Mouse (Mus musculus) midbrain, postnatal 0 days (tissue): Measurements from ENCODE around the gene Hint1. TPM values are rescaled to one million over a fixed set of nuclear protein-coding genes. Genes with fewer than 3 reads are reported as not detected.
"Not testable (repeated sequence)": the region's sequence is repeated elsewhere in the genome, so short reads cannot be mapped to it uniquely, and the experiment has no call there.

Experiments used
- ATAC-seq: fragments of 200-750 bp; cut with Nextera tagmentation; 2 replicates; pipeline ENCODE4 v1.8.0; 2017; ENCODE audit warnings: moderate number of reproducible peaks, mild to moderate bottlenecking, moderate TSS enrichment, moderate library complexity; ENCODE audit not compliant: low FRiP score
- DNase-seq: peaks from one replicate; pipeline ENCODE4 v3.0.0-alpha.2; 2015; ENCODE audit warnings: low spot score
- H3K27ac ChIP-seq: fragments of 300-500 bp; sonication (generic); 2 replicates; pipeline ENCODE4 v1.5.1; 2014; ENCODE audit warnings: low read depth, mild to moderate bottlenecking, low read length, mixed read lengths
- H3K27me3 ChIP-seq: fragments of 300-500 bp; sonication (generic); 2 replicates; pipeline ENCODE4 v1.6.1; 2014; ENCODE audit warnings: low read length, control low read depth, mixed read lengths; ENCODE audit not compliant: insufficient read depth
- H3K36me3 ChIP-seq: fragments of 300-500 bp; sonication (generic); 2 replicates; pipeline ENCODE4 v1.6.1; 2014; ENCODE audit warnings: low read length, control low read depth, mixed read lengths; ENCODE audit not compliant: insufficient read depth
- H3K4me1 ChIP-seq: fragments of 300-500 bp; sonication (generic); 2 replicates; pipeline ENCODE4 v1.6.1; 2014; ENCODE audit warnings: mild to moderate bottlenecking, control low read depth, antibody characterized with exemption, low read length, mixed read lengths; ENCODE audit not compliant: insufficient read depth
- H3K4me2 ChIP-seq: fragments of 300-500 bp; sonication (generic); 2 replicates; pipeline ENCODE4 v1.6.1; 2014; ENCODE audit warnings: low read depth, mild to moderate bottlenecking, low read length, mixed read lengths; ENCODE audit not compliant: poor library complexity, severe bottlenecking
- H3K4me3 ChIP-seq: fragments of 300-500 bp; sonication (generic); 2 replicates; pipeline ENCODE4 v1.5.1; 2014; ENCODE audit warnings: low read depth, mild to moderate bottlenecking, low read length, moderate library complexity
- H3K9ac ChIP-seq: fragments of 300-500 bp; sonication (generic); replicated peaks from 2 replicates; pipeline ENCODE4 v1.6.1; 2014; ENCODE audit warnings: mild to moderate bottlenecking, low read length, moderate library complexity, mixed read lengths; ENCODE audit not compliant: poor library complexity, severe bottlenecking
- H3K9me3 ChIP-seq: fragments of 300-500 bp; sonication (generic); 2 replicates; pipeline ENCODE4 v1.6.1; 2016; ENCODE audit warnings: low read length, control low read depth
- CTCF ChIP-seq: IDR thresholded peaks from 2 replicates; pipeline ENCODE4 v1.5.1; 2016; ENCODE audit warnings: antibody characterized with exemption, mild to moderate bottlenecking
- WGBS: fragments of 180-500 bp; shearing (Covaris S2); extraction: QIAGEN DNeasy Blood & Tissue Kit; methylation state at CpG from one replicate; pipeline ENCODE4 v1.1.7; 2014; 5-methylcytosine and 5-hydroxymethylcytosine counted together
- polyA plus RNA-seq: library from polyadenylated mRNA; unstranded; fragments of >200 nt; fragmentation: Nextera tagmentation; extraction: Ambion mirVana; gene quantifications from 2 replicates; pipeline ENCODE4 v1.2.1, GENCODE M21; 2015
- total RNA-seq: library from RNA; depleted of rRNA; stranded (reverse); fragments of >200 nt; gene quantifications from 2 replicates; pipeline ENCODE4 v1.2.3, GENCODE M21; 2014

Gene Hint1
- total and polyA plus RNA-seq, 2 experiments from 2014 or later, result 475 to 1,130 TPM

GRCm38 (mm10) chr11:54844959-54845358, 21.2 kb upstream of the Hint1 start:
- H3K4me3 ChIP-seq, result no peak overlapping the region
- H3K9ac ChIP-seq, result no peak overlapping the region
- H3K4me2 ChIP-seq, result no peak overlapping the region
- H3K4me1 ChIP-seq, result no peaks in the 10 kb centered on the region
- no peak overlapping the region for H3K27ac ChIP-seq
- H3K27me3 ChIP-seq, result no peaks in the 10 kb centered on the region
- no peaks in the 10 kb centered on the region for H3K9me3 ChIP-seq
- WGBS, result 86% methylated on average over 5 of the region's 5 CpGs
- ATAC-seq (no peak), DNase-seq (no peak)
- no peak for TF ChIP-seq CTCF
- H3K36me3 ChIP-seq, result no peaks in the 10 kb centered on the region

GRCm38 (mm10) chr11:54845470-54846442, 20.4 kb upstream of the Hint1 start:
- no peaks in the 10 kb centered on the region for H3K4me1 ChIP-seq
- H3K4me3 ChIP-seq, result no peak overlapping the region
- DNase-seq, result peak; percentile 50
- WGBS, result 18% methylated on average over 8 of the region's 8 CpGs
- no peak overlapping the region for H3K9ac ChIP-seq
- no peaks in the 10 kb centered on the region for H3K9me3 ChIP-seq
- no peaks in the 10 kb centered on the region for H3K27me3 ChIP-seq
- H3K36me3 ChIP-seq, result no peaks in the 10 kb centered on the region
- no peak for TF ChIP-seq CTCF
- no peak overlapping the region; the same call in 1 of the 2 replicates for H3K27ac ChIP-seq
- H3K4me2 ChIP-seq, result no peak overlapping the region
- ATAC-seq, result no peak

GRCm38 (mm10) chr11:54849961-54850758, 16.0 kb upstream of the Hint1 start:
- H3K27ac ChIP-seq, result no peak overlapping the region
- 90% methylated on average over 10 of the region's 10 CpGs for WGBS
- H3K4me2 ChIP-seq, result no peak overlapping the region
- H3K4me1 ChIP-seq, result no peaks in the 10 kb centered on the region
- no peak for ATAC-seq
- H3K36me3 ChIP-seq, result no peaks in the 10 kb centered on the region
- H3K4me3 ChIP-seq, result no peak overlapping the region
- H3K9me3 ChIP-seq, result no peaks in the 10 kb centered on the region
- no peak for DNase-seq
- no peaks in the 10 kb centered on the region for H3K27me3 ChIP-seq
- TF ChIP-seq CTCF, result no peak
- H3K9ac ChIP-seq, result no peak overlapping the region

GRCm38 (mm10) chr11:54851656-54852055, 14.5 kb upstream of the Hint1 start:
- no peaks in the 10 kb centered on the region for H3K36me3 ChIP-seq
- H3K27ac ChIP-seq, result no peak overlapping the region
- no peaks in the 10 kb centered on the region for H3K9me3 ChIP-seq
- H3K4me2 ChIP-seq, result no peak overlapping the region
- no peak overlapping the region for H3K9ac ChIP-seq
- no peak for ATAC-seq
- no peak overlapping the region for H3K4me3 ChIP-seq
- no peak for DNase-seq
- no peak for TF ChIP-seq CTCF
- no peaks in the 10 kb centered on the region for H3K4me1 ChIP-seq
- WGBS, result 96% methylated on average over 12 of the region's 12 CpGs
- H3K27me3 ChIP-seq, result no peaks in the 10 kb centered on the region

GRCm38 (mm10) chr11:54858880-54859279, 7.3 kb upstream of the Hint1 start:
- 96% methylated on average over 11 of the region's 12 CpGs for WGBS
- not testable (repeated sequence) for H3K27ac ChIP-seq, ATAC-seq, H3K27me3 ChIP-seq, H3K4me1 ChIP-seq, H3K4me2 ChIP-seq, H3K36me3 ChIP-seq, H3K4me3 ChIP-seq, DNase-seq, H3K9me3 ChIP-seq, H3K9ac ChIP-seq
